9 mouse cellular contexts compared by ENCODE assay signal in genomic region chr11:53469294-53469967, GRCm38 (mm10). TPM values are rescaled to one million over a fixed set of nuclear protein-coding genes. Genes with fewer than 3 reads are reported as not detected.
DNase-seq lines count a peak whose midpoint lies in the region; ATAC-seq and TF ChIP-seq lines count a peak whose summit lies in the region.
"Had no signal": no experiment of that assay in that cellular context is flagged by ENCODE, and none has a peak within 500 bp of the region (broad histone marks: within the 10 kb centered on the region; RNA-seq: fewer than 3 reads in every experiment).

No protein-coding gene starts in this region.

- ATAC-seq in hindbrain, embryonic 11.5 days (ENCODE audit: low FRiP score), result no peak
- no peak for ATAC-seq in intestine, postnatal 0 days
- no peak for ATAC-seq in stomach, postnatal 0 days (ENCODE audit: low FRiP score, low TSS enrichment)

- no peak overlapping the region; the same call in 1 of the 2 replicates for H3K4me2 ChIP-seq in hindbrain, embryonic 11.5 days (replicated peaks; ENCODE audit: low read depth, low read length)
- peak overlapping the region; percentile 53 for H3K4me2 ChIP-seq in intestine, postnatal 0 days (replicated peaks; ENCODE audit: low read depth)
- peak overlapping the region; percentile 52; the same call in 1 of the 2 replicates for H3K4me2 ChIP-seq in stomach, postnatal 0 days (replicated peaks; ENCODE audit: low read depth)

- intact Hi-C loops in left cerebral cortex, postnatal 25 days (cut with DNase I), result loop anchor here (10.0 kb wide), 1 partner anchor 385 kb away; the partner anchor contains the start of gene Gm12216

- peaks cover 97% of the 10 kb centered on the region for H3K27me3 ChIP-seq in hindbrain, embryonic 10.5 days (ENCODE audit: insufficient read depth, poor library complexity, severe bottlenecking)
- H3K27me3 ChIP-seq in hindbrain, embryonic 11.5 days (ENCODE audit: control insufficient read depth, insufficient read depth, low read length), result peaks cover 46% of the 10 kb centered on the region
- peaks cover 51% of the 10 kb centered on the region for H3K27me3 ChIP-seq in intestine, postnatal 0 days (replicated peaks; ENCODE audit: control insufficient read depth, insufficient read depth, low read length)
- peaks cover 7% of the 10 kb centered on the region for H3K27me3 ChIP-seq in stomach, postnatal 0 days (ENCODE audit: control insufficient read depth, insufficient read depth, low read length)

- no peak for TF ChIP-seq EP300 in stomach, postnatal 0 days (optimal IDR thresholded peaks at IDR 0.05)

- no peak overlapping the region for H3K27ac ChIP-seq in hindbrain, embryonic 10.5 days
- no peak overlapping the region for H3K27ac ChIP-seq in hindbrain, embryonic 11.5 days (ENCODE audit: low read depth, low read length)
- no peak overlapping the region for H3K27ac ChIP-seq in intestine, postnatal 0 days (ENCODE audit: low read depth, low read length)
- no peak overlapping the region for H3K27ac ChIP-seq in stomach, postnatal 0 days (replicated peaks)
- H3K27ac ChIP-seq: liver, embryonic 13.5 days had no signal

- peaks cover 36% of the 10 kb centered on the region for H3K4me1 ChIP-seq in hindbrain, embryonic 10.5 days (replicated peaks)
- H3K4me1 ChIP-seq in hindbrain, embryonic 11.5 days (replicated peaks; ENCODE audit: control insufficient read depth, insufficient read depth, low read length), result peaks cover 6% of the 10 kb centered on the region; the same call in 1 of the 2 replicates
- H3K4me1 ChIP-seq in intestine, postnatal 0 days (replicated peaks; ENCODE audit: control insufficient read depth, insufficient read depth, low read length), result no peaks in the 10 kb centered on the region
- H3K4me1 ChIP-seq in stomach, postnatal 0 days (replicated peaks; ENCODE audit: control insufficient read depth, insufficient read depth), result no peaks in the 10 kb centered on the region

- no peaks in the 10 kb centered on the region for H3K36me3 ChIP-seq in hindbrain, embryonic 10.5 days
- no peaks in the 10 kb centered on the region for H3K36me3 ChIP-seq in hindbrain, embryonic 11.5 days (ENCODE audit: control insufficient read depth, insufficient read depth, low read length)
- no peaks in the 10 kb centered on the region for H3K36me3 ChIP-seq in intestine, postnatal 0 days (ENCODE audit: control insufficient read depth, insufficient read depth)
- H3K36me3 ChIP-seq in stomach, postnatal 0 days (ENCODE audit: control insufficient read depth, insufficient read depth, low read length), result no peaks in the 10 kb centered on the region
- H3K36me3 ChIP-seq: liver, embryonic 13.5 days had no signal

- no peak overlapping the region for H3K9ac ChIP-seq in hindbrain, embryonic 11.5 days (ENCODE audit: low read depth, low read length)
- H3K9ac ChIP-seq in intestine, postnatal 0 days (ENCODE audit: low read depth, low read length), result no peak overlapping the region
- no peak overlapping the region for H3K9ac ChIP-seq in stomach, postnatal 0 days (ENCODE audit: low read length)

- no peak for DNase-seq in hindbrain, embryonic 10.5 days (ENCODE audit: low spot score)
- DNase-seq in hindbrain, embryonic 11.5 days (ENCODE audit: low spot score), result no peak
- DNase-seq in urinary bladder, postnatal 14 days (ENCODE audit: low spot score), result peak; percentile 54
- DNase-seq in urinary bladder, adult 2 months (ENCODE audit: low spot score), result no peak
- no peak for DNase-seq in stomach, postnatal 0 days (ENCODE audit: low spot score)
- DNase-seq in cerebellum, adult 18-20 months, result no peak
- DNase-seq in left cerebral cortex, postnatal 25 days (ENCODE audit: low spot score in 2 of 2), result no peak

- peaks cover 5% of the 10 kb centered on the region; the same call in 1 of the 2 replicates for H3K9me3 ChIP-seq in hindbrain, embryonic 10.5 days
- H3K9me3 ChIP-seq in hindbrain, embryonic 11.5 days (ENCODE audit: control insufficient read depth, low read length), result no peaks in the 10 kb centered on the region
- H3K9me3 ChIP-seq in intestine, postnatal 0 days (ENCODE audit: control insufficient read depth), result no peaks in the 10 kb centered on the region
- H3K9me3 ChIP-seq in stomach, postnatal 0 days (ENCODE audit: control insufficient read depth, low read length), result no peaks in the 10 kb centered on the region
- H3K9me3 ChIP-seq: liver, embryonic 13.5 days had no signal

- TF ChIP-seq CTCF in intestine, postnatal 0 days (IDR thresholded peaks at IDR 0.05; ENCODE audit: low read depth), result no peak
- TF ChIP-seq CTCF in stomach, postnatal 0 days (IDR thresholded peaks at IDR 0.05; ENCODE audit: low read depth), result no peak

- 41% methylated on average over 16 of the region's 16 CpGs for WGBS in hindbrain, embryonic 10.5 days
- 40% methylated on average over 16 of the region's 16 CpGs for WGBS in hindbrain, embryonic 11.5 days
- 44% methylated on average over 16 of the region's 16 CpGs for WGBS in intestine, postnatal 0 days
- WGBS in stomach, postnatal 0 days, result 40% methylated on average over 16 of the region's 16 CpGs

- H3K4me3 ChIP-seq in hindbrain, embryonic 10.5 days, result peak overlapping the region; percentile 34
- H3K4me3 ChIP-seq in hindbrain, embryonic 11.5 days (ENCODE audit: low read depth, low read length), result no peak overlapping the region
- no peak overlapping the region for H3K4me3 ChIP-seq in intestine, postnatal 0 days (ENCODE audit: low read depth, low read length)
- no peak overlapping the region for H3K4me3 ChIP-seq in stomach, postnatal 0 days (ENCODE audit: low read depth, low read length)
- H3K4me3 ChIP-seq: liver, embryonic 13.5 days had no signal

RNA-seq across cellular contexts. Expression of gene Gm9837, which starts 0.8 kb away (rescaled TPM):
- not detected in 2 replicates for polyA plus RNA-seq in hindbrain, embryonic 10.5 days (2016; fragmentation: Nextera tagmentation; extraction: Ambion mirVana)
- not detected in 2 replicates for polyA plus RNA-seq in hindbrain, embryonic 11.5 days (2014; fragmentation: Nextera tagmentation; extraction: Ambion mirVana)
- not detected in 2 replicates for polyA plus RNA-seq in urinary bladder, adult 2 months (2012; rRNA removed)
- polyA plus RNA-seq in intestine, postnatal 0 days (2015; fragmentation: Nextera tagmentation; extraction: Ambion mirVana), result not detected in 2 replicates
- not detected in 2 replicates for polyA plus RNA-seq in stomach, postnatal 0 days (2015; fragmentation: Nextera tagmentation; extraction: Ambion mirVana)
- not detected for total RNA-seq in left cerebral cortex, postnatal 25 days (2021)
- polyA plus RNA-seq: liver, embryonic 13.5 days had no signal

RNA-seq across cellular contexts. Expression of gene Gm9945, which starts 10.5 kb away (rescaled TPM):
- polyA plus RNA-seq in hindbrain, embryonic 10.5 days (2016; fragmentation: Nextera tagmentation; extraction: Ambion mirVana), result not detected in 2 replicates
- polyA plus RNA-seq in hindbrain, embryonic 11.5 days (2014; fragmentation: Nextera tagmentation; extraction: Ambion mirVana), result not detected in 2 replicates
- 0.11 and 0.15 TPM in 2 replicates for polyA plus RNA-seq in urinary bladder, adult 2 months (2012; rRNA removed)
- not detected in 2 replicates for polyA plus RNA-seq in intestine, postnatal 0 days (2015; fragmentation: Nextera tagmentation; extraction: Ambion mirVana)
- 0.11 TPM in 1 of 2 replicates, not detected in the other for polyA plus RNA-seq in stomach, postnatal 0 days (2015; fragmentation: Nextera tagmentation; extraction: Ambion mirVana)
- total RNA-seq in left cerebral cortex, postnatal 25 days (2021), result 1 to 10 TPM; 3.3 TPM

RNA-seq across cellular contexts. Expression of gene Sowaha, which starts 10.6 kb away (rescaled TPM):
- polyA plus RNA-seq in hindbrain, embryonic 10.5 days (2016; fragmentation: Nextera tagmentation; extraction: Ambion mirVana), result 0.26 and 0.44 TPM in 2 replicates
- polyA plus RNA-seq in hindbrain, embryonic 11.5 days (2014; fragmentation: Nextera tagmentation; extraction: Ambion mirVana), result 0.06 and 0.25 TPM in 2 replicates
- 6.5 and 7.4 TPM in 2 replicates for polyA plus RNA-seq in urinary bladder, adult 2 months (2012; rRNA removed)
- polyA plus RNA-seq in intestine, postnatal 0 days (2015; fragmentation: Nextera tagmentation; extraction: Ambion mirVana), result 1.1 and 1.5 TPM in 2 replicates
- polyA plus RNA-seq in stomach, postnatal 0 days (2015; fragmentation: Nextera tagmentation; extraction: Ambion mirVana), result 0.91 and 1.1 TPM in 2 replicates
- total RNA-seq in left cerebral cortex, postnatal 25 days (2021), result 10 to 100 TPM; 79.1 to 79.3 TPM

RNA-seq across cellular contexts. Expression of gene Shroom1, which starts 12.4 kb away (rescaled TPM):
- 1.8 and 2.0 TPM in 2 replicates for polyA plus RNA-seq in hindbrain, embryonic 10.5 days (2016; fragmentation: Nextera tagmentation; extraction: Ambion mirVana)
- polyA plus RNA-seq in hindbrain, embryonic 11.5 days (2014; fragmentation: Nextera tagmentation; extraction: Ambion mirVana), result 2.1 and 2.9 TPM in 2 replicates
- polyA plus RNA-seq in urinary bladder, adult 2 months (2012; rRNA removed), result 12.1 and 12.9 TPM in 2 replicates
- polyA plus RNA-seq in intestine, postnatal 0 days (2015; fragmentation: Nextera tagmentation; extraction: Ambion mirVana), result 3.0 and 3.7 TPM in 2 replicates
- 1.3 and 1.7 TPM in 2 replicates for polyA plus RNA-seq in stomach, postnatal 0 days (2015; fragmentation: Nextera tagmentation; extraction: Ambion mirVana)
- total RNA-seq in left cerebral cortex, postnatal 25 days (2021), result 1 to 10 TPM; 4.0 to 4.5 TPM

RNA-seq across cellular contexts. Expression of gene Gm10447, which starts 12.5 kb away (rescaled TPM):
- polyA plus RNA-seq in hindbrain, embryonic 10.5 days (2016; fragmentation: Nextera tagmentation; extraction: Ambion mirVana), result not detected in 2 replicates
- polyA plus RNA-seq in hindbrain, embryonic 11.5 days (2014; fragmentation: Nextera tagmentation; extraction: Ambion mirVana), result 0.19 TPM in 1 of 2 replicates, not detected in the other
- polyA plus RNA-seq in urinary bladder, adult 2 months (2012; rRNA removed), result 1.8 and 2.9 TPM in 2 replicates
- polyA plus RNA-seq in intestine, postnatal 0 days (2015; fragmentation: Nextera tagmentation; extraction: Ambion mirVana), result 0.12 and 0.23 TPM in 2 replicates
- polyA plus RNA-seq in stomach, postnatal 0 days (2015; fragmentation: Nextera tagmentation; extraction: Ambion mirVana), result 0.08 and 0.13 TPM in 2 replicates
- total RNA-seq in left cerebral cortex, postnatal 25 days (2021), result under 1 TPM; 0.32 to 0.34 TPM
